Mouse (Mus musculus) brain, embryonic 18.5 days (tissue): ENCODE results near the gene Cd200r1.

Experiments used
- DNase-seq: peaks from one replicate; pipeline ENCODE4 v3.0.0-alpha.2; 2012; ENCODE audit warnings: low read depth, low spot score

Cd200r1 gene

GRCm38 (mm10) chr16:44765555-44766319, at the start of gene Cd200r1:
TSS of gene Cd200r1 (plus strand) at chr16:44765736.
- DNase-seq, result no peak

- no peak for DNase-seq
These were observed 49.0 kb upstream of the Cd200r1 start for GRCm38 (mm10) chr16:44716305-44717140.

- DNase-seq, result no peak
These were observed 48.3 kb upstream of the Cd200r1 start for GRCm38 (mm10) chr16:44717141-44717634.

- no peak for DNase-seq
These were observed 47.7 kb upstream of the Cd200r1 start for GRCm38 (mm10) chr16:44717838-44718237.

- DNase-seq, result no peak
These were observed 46.2 kb upstream of the Cd200r1 start for GRCm38 (mm10) chr16:44719349-44719748.

GRCm38 (mm10) chr16:44720518-44720917, 45.0 kb upstream of the Cd200r1 start:
- DNase-seq, result no peak

- DNase-seq, result no peak
These were observed 42.9 kb upstream of the Cd200r1 start for GRCm38 (mm10) chr16:44722666-44723065.

- DNase-seq, result peak; percentile 86
These were observed 41.3 kb upstream of the Cd200r1 start, which contains the start of gene Nepro for GRCm38 (mm10) chr16:44724083-44724787. TSS of gene Nepro (plus strand) at chr16:44724301.

GRCm38 (mm10) chr16:44724847-44725246, 40.7 kb upstream of the Cd200r1 start:
- peak; percentile 69 for DNase-seq

- no peak for DNase-seq
These were observed 40.0 kb upstream of the Cd200r1 start for GRCm38 (mm10) chr16:44725286-44726223.

- DNase-seq, result no peak
These were observed 38.0 kb upstream of the Cd200r1 start for GRCm38 (mm10) chr16:44727525-44727924.

GRCm38 (mm10) chr16:44734059-44734458, 31.5 kb upstream of the Cd200r1 start:
- DNase-seq, result no peak

- no peak for DNase-seq
These were observed 29.9 kb upstream of the Cd200r1 start for GRCm38 (mm10) chr16:44735676-44736075.

- no peak for DNase-seq
These were observed 29.4 kb upstream of the Cd200r1 start for GRCm38 (mm10) chr16:44736118-44736517.

GRCm38 (mm10) chr16:44742753-44743152, 22.8 kb upstream of the Cd200r1 start:
- DNase-seq, result no peak

GRCm38 (mm10) chr16:44745471-44745865, 20.1 kb upstream of the Cd200r1 start:
- no peak for DNase-seq

- DNase-seq, result peak; percentile 77
These were observed 19.5 kb upstream of the Cd200r1 start, which contains the start of gene Gtpbp8 for GRCm38 (mm10) chr16:44745866-44746562. TSS of gene Gtpbp8 (minus strand) at chr16:44746363.

GRCm38 (mm10) chr16:44748007-44748406, 17.5 kb upstream of the Cd200r1 start:
- DNase-seq, result no peak

GRCm38 (mm10) chr16:44757700-44758099, 7.8 kb upstream of the Cd200r1 start:
- DNase-seq, result no peak

- DNase-seq, result no peak
These were observed 3.7 kb upstream of the Cd200r1 start for GRCm38 (mm10) chr16:44761811-44762210.
